Mouse (Mus musculus): Measurements from ENCODE around the gene Hmcn1. TPM values are rescaled to one million over a fixed set of nuclear protein-coding genes. Genes with fewer than 3 reads are reported as not detected.

Gene Hmcn1
- total RNA-seq (2021) = 1 to 10 TPM; 1.4 to 1.9 TPM
- long read RNA-seq, experiment 1, partial matches to known transcripts = 0 of 2 reads
- long read RNA-seq, experiment 1, other reads (novel, unspliced or antisense) = 2 of 2 reads
- long read RNA-seq, experiment 2 = 0 reads

- peak; percentile 22 to 36 for DNase-seq
Measured at GRCm38 (mm10) chr1:150993162-150994064, at the start of gene Hmcn1. TSS of gene Hmcn1 (minus strand) at chr1:150993435.

- peak in 1 of 2 experiments; percentile 35 for DNase-seq
Measured at GRCm38 (mm10) chr1:151040945-151041649, 47.9 kb upstream of the Hmcn1 start.

- DNase-seq = no peak
Measured at GRCm38 (mm10) chr1:151040290-151040689, 47.1 kb upstream of the Hmcn1 start.

GRCm38 (mm10) chr1:151039189-151039588 lies 46.0 kb upstream of the Hmcn1 start:
- DNase-seq = no peak

GRCm38 (mm10) chr1:151038566-151038965 lies 45.3 kb upstream of the Hmcn1 start:
- DNase-seq = no peak

GRCm38 (mm10) chr1:151036405-151036985 lies 43.3 kb upstream of the Hmcn1 start:
- no peak for DNase-seq

- DNase-seq = no peak
Measured at GRCm38 (mm10) chr1:151035766-151036165, 42.5 kb upstream of the Hmcn1 start.

- DNase-seq = peak; percentile 44 to 62
Measured at GRCm38 (mm10) chr1:151034993-151035592, 41.9 kb upstream of the Hmcn1 start.

- DNase-seq = no peak
Measured at GRCm38 (mm10) chr1:151033291-151033690, 40.1 kb upstream of the Hmcn1 start.

- no peak for DNase-seq
Measured at GRCm38 (mm10) chr1:151031581-151031980, 38.3 kb upstream of the Hmcn1 start.

- no peak for DNase-seq
Measured at GRCm38 (mm10) chr1:151031086-151031485, 37.9 kb upstream of the Hmcn1 start.

GRCm38 (mm10) chr1:151025049-151025773 lies 32.0 kb upstream of the Hmcn1 start:
- DNase-seq = peak in 1 of 2 experiments; percentile 34

- DNase-seq = no peak
Measured at GRCm38 (mm10) chr1:151019273-151019890, 26.1 kb upstream of the Hmcn1 start.

GRCm38 (mm10) chr1:151011056-151011455 lies 17.8 kb upstream of the Hmcn1 start:
- DNase-seq = peak; percentile 73 to 82

GRCm38 (mm10) chr1:151009115-151009797 lies 16.0 kb upstream of the Hmcn1 start:
- DNase-seq = peak; percentile 8 to 64

- no peak for DNase-seq
Measured at GRCm38 (mm10) chr1:151007747-151008146, 14.5 kb upstream of the Hmcn1 start.

- no peak for DNase-seq
Measured at GRCm38 (mm10) chr1:151004007-151004406, 10.8 kb upstream of the Hmcn1 start.

GRCm38 (mm10) chr1:151001868-151002428 lies 8.7 kb upstream of the Hmcn1 start:
- no peak for DNase-seq

GRCm38 (mm10) chr1:151000714-151001113 lies 7.5 kb upstream of the Hmcn1 start:
- DNase-seq = no peak

- DNase-seq = no peak
Measured at GRCm38 (mm10) chr1:150994612-150995011, 1.4 kb upstream of the Hmcn1 start.
